Mouse (Mus musculus) cerebellum, adult 9-10 months (tissue): Measurements from ENCODE around the gene Ndst2.

Source experiments
- DNase-seq: peaks from one replicate; pipeline ENCODE4 v3.0.0; 2022

Gene Ndst2

GRCm38 (mm10) chr14:20733952-20734774 is at the start of gene Ndst2:
TSS of gene Ndst2 (minus strand) at chr14:20734562.
- DNase-seq, result peak; percentile 88

- DNase-seq, result no peak
These were observed 49.2 kb upstream of the Ndst2 start for GRCm38 (mm10) chr14:20783526-20783925.

- DNase-seq, result no peak
These were observed 48.5 kb upstream of the Ndst2 start for GRCm38 (mm10) chr14:20782860-20783259.

- no peak for DNase-seq
These were observed 45.9 kb upstream of the Ndst2 start for GRCm38 (mm10) chr14:20780217-20780616.

- DNase-seq, result no peak
These were observed 44.1 kb upstream of the Ndst2 start for GRCm38 (mm10) chr14:20778496-20778895.

GRCm38 (mm10) chr14:20775661-20776060 is 41.3 kb upstream of the Ndst2 start:
- DNase-seq, result no peak

- DNase-seq, result no peak
These were observed 39.0 kb upstream of the Ndst2 start for GRCm38 (mm10) chr14:20773410-20773809.

GRCm38 (mm10) chr14:20772808-20773207 is 38.4 kb upstream of the Ndst2 start:
- DNase-seq, result no peak

GRCm38 (mm10) chr14:20771941-20772340 is 37.6 kb upstream of the Ndst2 start:
- no peak for DNase-seq

- no peak for DNase-seq
These were observed 34.2 kb upstream of the Ndst2 start for GRCm38 (mm10) chr14:20768581-20768980.

GRCm38 (mm10) chr14:20767936-20768335 is 33.6 kb upstream of the Ndst2 start:
- DNase-seq, result no peak

GRCm38 (mm10) chr14:20765642-20766258 is 31.4 kb upstream of the Ndst2 start:
- DNase-seq, result peak; percentile 90

GRCm38 (mm10) chr14:20764942-20765341 is 30.6 kb upstream of the Ndst2 start:
- DNase-seq, result no peak

GRCm38 (mm10) chr14:20758768-20759435 is 24.5 kb upstream of the Ndst2 start:
- no peak for DNase-seq

GRCm38 (mm10) chr14:20757370-20757907 is 23.1 kb upstream of the Ndst2 start:
- DNase-seq, result peak; percentile 93

GRCm38 (mm10) chr14:20753792-20754191 is 19.4 kb upstream of the Ndst2 start:
- DNase-seq, result no peak

- DNase-seq, result no peak
These were observed 16.1 kb upstream of the Ndst2 start for GRCm38 (mm10) chr14:20750503-20750902.

- DNase-seq, result no peak
These were observed 15.2 kb upstream of the Ndst2 start for GRCm38 (mm10) chr14:20749494-20750051.

GRCm38 (mm10) chr14:20748388-20748787 is 14.0 kb upstream of the Ndst2 start:
- no peak for DNase-seq

- no peak for DNase-seq
These were observed 12.6 kb upstream of the Ndst2 start for GRCm38 (mm10) chr14:20746935-20747334.

GRCm38 (mm10) chr14:20743614-20744013 is 9.3 kb upstream of the Ndst2 start:
- no peak for DNase-seq

GRCm38 (mm10) chr14:20741301-20741700 is 6.9 kb upstream of the Ndst2 start:
- DNase-seq, result no peak

- DNase-seq, result no peak
These were observed 4.1 kb upstream of the Ndst2 start for GRCm38 (mm10) chr14:20738511-20738910.
